Comparison of ENCODE assay signal across 22 mouse cellular contexts in genomic region chr3:100720786-100721300, GRCm38 (mm10). TPM values are rescaled to one million over a fixed set of nuclear protein-coding genes. Genes with fewer than 3 reads are reported as not detected.
DNase-seq lines count a peak whose midpoint lies in the region; ATAC-seq and TF ChIP-seq lines count a peak whose summit lies in the region.
"Had no signal": no experiment of that assay in that cellular context is flagged by ENCODE, and none has a peak within 500 bp of the region (broad histone marks: within the 10 kb centered on the region; RNA-seq: fewer than 3 reads in every experiment).

No protein-coding gene starts in this region.

- H3K4me1 ChIP-seq in ES-Bruce4 (ENCODE audit: control insufficient read depth, insufficient read depth, low read length), result no peaks in the 10 kb centered on the region
- no peaks in the 10 kb centered on the region for H3K4me1 ChIP-seq in hindbrain, embryonic 14.5 days (replicated peaks; ENCODE audit: control insufficient read depth, insufficient read depth, low read length)
- H3K4me1 ChIP-seq: hindbrain, embryonic 15.5 days had no signal

- H3K4me2 ChIP-seq in hindbrain, embryonic 14.5 days (replicated peaks), result no peak overlapping the region
- H3K4me2 ChIP-seq: heart, embryonic 13.5 days; hindbrain, embryonic 15.5 days had no signal

- no peak for TF ChIP-seq CTCF in ES-Bruce4 (IDR thresholded peaks at IDR 0.05; ENCODE audit: low read depth, low read length)

- peak overlapping the region; percentile 72 for H3K27ac ChIP-seq in ES-Bruce4 (ENCODE audit: insufficient read depth, low read length)
- H3K27ac ChIP-seq in hindbrain, embryonic 14.5 days, result no peak overlapping the region
- H3K27ac ChIP-seq: heart, embryonic 10.5 days; heart, embryonic 13.5 days; hindbrain, embryonic 15.5 days had no signal

- 93% methylated on average over 5 of the region's 5 CpGs for WGBS in hindbrain, embryonic 14.5 days

- DNase-seq in ES-CJ7 (ENCODE audit: low read depth, low spot score) (peak; percentile 26), ZHBTc4 (ENCODE audit: low read depth, low spot score) (peak; percentile 33)
- DNase-seq in hindbrain, embryonic 14.5 days (ENCODE audit: low spot score), result no peak
- DNase-seq in frontal cortex, adult 2 months (ENCODE audit: extremely low spot score in 1 of 2, low spot score in 1 of 2), result no peak
- no peak for DNase-seq in thymus, postnatal 25 days
- DNase-seq: adrenal gland, postnatal 10 days; adrenal gland, postnatal 36 days; cerebellum, adult 18-20 months; cerebellum, adult 9-10 months; cerebellum, postnatal 14 days; gastrocnemius, postnatal 10 days; gastrocnemius, postnatal 36 days; heart, adult 18-20 months; heart, postnatal 14 days; heart, postnatal 4 days had no signal

- no peak overlapping the region for H3K4me3 ChIP-seq in ES-Bruce4 (ENCODE audit: low read depth, low read length)
- no peak overlapping the region for H3K4me3 ChIP-seq in hindbrain, embryonic 14.5 days (replicated peaks; ENCODE audit: low read length)
- H3K4me3 ChIP-seq: heart, embryonic 10.5 days; heart, embryonic 13.5 days; hindbrain, embryonic 15.5 days had no signal

- peaks cover 24% of the 10 kb centered on the region for H3K9me3 ChIP-seq in ES-Bruce4 (replicated peaks; ENCODE audit: control insufficient read depth, insufficient read depth, low read length, poor library complexity, severe bottlenecking)
- H3K9me3 ChIP-seq in hindbrain, embryonic 14.5 days (ENCODE audit: control insufficient read depth, low read length), result no peaks in the 10 kb centered on the region
- H3K9me3 ChIP-seq: hindbrain, embryonic 15.5 days had no signal

- no peaks in the 10 kb centered on the region for H3K36me3 ChIP-seq in ES-Bruce4 (ENCODE audit: control insufficient read depth, insufficient read depth, low read length, poor library complexity, severe bottlenecking)
- no peaks in the 10 kb centered on the region for H3K36me3 ChIP-seq in hindbrain, embryonic 14.5 days (replicated peaks; ENCODE audit: control insufficient read depth, insufficient read depth)
- H3K36me3 ChIP-seq: heart, embryonic 13.5 days; hindbrain, embryonic 15.5 days had no signal

- no peak overlapping the region for H3K9ac ChIP-seq in ES-Bruce4 (ENCODE audit: low read depth, poor library complexity, severe bottlenecking)
- H3K9ac ChIP-seq in hindbrain, embryonic 14.5 days, result no peak overlapping the region
- H3K9ac ChIP-seq: heart, embryonic 13.5 days; hindbrain, embryonic 15.5 days had no signal

- H3K27me3 ChIP-seq in ES-Bruce4 (ENCODE audit: control insufficient read depth, insufficient read depth, low read length, poor library complexity, severe bottlenecking), result no peaks in the 10 kb centered on the region
- H3K27me3 ChIP-seq in hindbrain, embryonic 14.5 days (ENCODE audit: control insufficient read depth, insufficient read depth, low read length), result no peaks in the 10 kb centered on the region
- H3K27me3 ChIP-seq: heart, embryonic 13.5 days; hindbrain, embryonic 15.5 days had no signal

- ATAC-seq in hindbrain, embryonic 14.5 days (ENCODE audit: low FRiP score), result no peak
- ATAC-seq: CD4-positive, CD25-positive, alpha-beta regulatory T cell, adult 4 months; forebrain, embryonic 14.5 days; intestine, postnatal 0 days had no signal

- TF ChIP-seq POLR2A in ES-Bruce4 (IDR thresholded peaks at IDR 0.05; ENCODE audit: insufficient read depth, low read length), result no peak

- no peak for TF ChIP-seq EP300 in ES-Bruce4 (IDR thresholded peaks at IDR 0.05; ENCODE audit: insufficient read depth, low read depth, low read length)

RNA-seq across cellular contexts. Expression of gene Man1a2, which starts 35.5 kb away (rescaled TPM):
- polyA plus RNA-seq in ES-Bruce4 (2011; ENCODE audit: insufficient read depth, insufficient read length, low read depth, missing spikeins), result 61.3 and 66.2 TPM in 2 replicates
- 61.2 and 65.3 TPM in 2 replicates for polyA plus RNA-seq in hindbrain, embryonic 14.5 days (2014; fragmentation: Nextera tagmentation; extraction: Ambion mirVana)
- polyA plus RNA-seq in frontal cortex, adult 2 months (2012; rRNA removed), result 33.7 and 36.5 TPM in 2 replicates

Comparison
In these comparisons a context has a peak if more than half of its experiments do, and no peak if none do; other contexts are left out.
1. DNase-seq: peak in ES-CJ7 (single experiment) and ZHBTc4 (single experiment); none in hindbrain, embryonic 14.5 days (single experiment), frontal cortex, adult 2 months (0 of 2) and thymus, postnatal 25 days (single experiment).